Mouse (Mus musculus): ENCODE data around the gene Nop9. TPM values are rescaled to one million over a fixed set of nuclear protein-coding genes. Genes with fewer than 3 reads are reported as not detected.

The Nop9 gene
- polyA plus RNA-seq, 1 experiment from 2014 or later, result 26.2 TPM

GRCm38 (mm10) chr14:55723433-55723832, 22.1 kb upstream of the Nop9 start:
- Histone ChIP-seq H3K4me2 (ENCODE audit: low read length) (no peak overlapping the region), H3K36me3 (ENCODE audit: insufficient read depth, low read length) (peaks cover 5% of the 10 kb centered on the region; the same call in 1 of the 2 replicates), H3K9me3 (replicated peaks; ENCODE audit: low read length) (no peaks in the 10 kb centered on the region), H3K27me3 (ENCODE audit: insufficient read depth, low read length) (no peaks in the 10 kb centered on the region), H3K27ac (no peak overlapping the region), H3K4me1 (replicated peaks; ENCODE audit: insufficient read depth, low read length) (no peaks in the 10 kb centered on the region), H3K4me3 (replicated peaks; ENCODE audit: low read depth, low read length) (no peak overlapping the region), H3K9ac (ENCODE audit: low read depth, low read length) (no peak overlapping the region)
- ATAC-seq (replicated peaks; ENCODE audit: low FRiP score, low read depth) (no peak), DNase-seq (ENCODE audit: low spot score) (no peak)
- over 99% methylated on average over 7 of the region's 7 CpGs for WGBS
- no peak for TF ChIP-seq CTCF (IDR thresholded peaks at IDR 0.05; ENCODE audit: low read depth)

GRCm38 (mm10) chr14:55724411-55724871, 21.1 kb upstream of the Nop9 start:
- DNase-seq (ENCODE audit: low spot score) (no peak), ATAC-seq (replicated peaks; ENCODE audit: low FRiP score, low read depth) (no peak)
- Histone ChIP-seq H3K9ac (ENCODE audit: low read depth, low read length) (no peak overlapping the region), H3K4me1 (replicated peaks; ENCODE audit: insufficient read depth, low read length) (no peaks in the 10 kb centered on the region), H3K27ac (no peak overlapping the region), H3K4me3 (replicated peaks; ENCODE audit: low read depth, low read length) (no peak overlapping the region), H3K4me2 (ENCODE audit: low read length) (no peak overlapping the region), H3K9me3 (replicated peaks; ENCODE audit: low read length) (no peaks in the 10 kb centered on the region), H3K27me3 (ENCODE audit: insufficient read depth, low read length) (no peaks in the 10 kb centered on the region), H3K36me3 (ENCODE audit: insufficient read depth, low read length) (no peaks in the 10 kb centered on the region)
- TF ChIP-seq CTCF (IDR thresholded peaks at IDR 0.05; ENCODE audit: low read depth), result no peak
- WGBS, result 46% methylated on average over 8 of the region's 8 CpGs

GRCm38 (mm10) chr14:55726261-55726660, 19.2 kb upstream of the Nop9 start:
- Histone ChIP-seq H3K9ac (ENCODE audit: low read depth, low read length) (no peak overlapping the region), H3K4me1 (replicated peaks; ENCODE audit: insufficient read depth, low read length) (no peaks in the 10 kb centered on the region), H3K27ac (no peak overlapping the region), H3K27me3 (ENCODE audit: insufficient read depth, low read length) (no peaks in the 10 kb centered on the region), H3K4me3 (replicated peaks; ENCODE audit: low read depth, low read length) (no peak overlapping the region), H3K9me3 (replicated peaks; ENCODE audit: low read length) (no peaks in the 10 kb centered on the region), H3K4me2 (ENCODE audit: low read length) (no peak overlapping the region), H3K36me3 (ENCODE audit: insufficient read depth, low read length) (no peaks in the 10 kb centered on the region)
- ATAC-seq (replicated peaks; ENCODE audit: low FRiP score, low read depth) (no peak), DNase-seq (ENCODE audit: low spot score) (no peak)
- no peak for TF ChIP-seq CTCF (IDR thresholded peaks at IDR 0.05; ENCODE audit: low read depth)

- Histone ChIP-seq H3K36me3 (ENCODE audit: insufficient read depth, low read length) (no peaks in the 10 kb centered on the region), H3K4me2 (ENCODE audit: low read length) (no peak overlapping the region), H3K27me3 (ENCODE audit: insufficient read depth, low read length) (no peaks in the 10 kb centered on the region), H3K4me3 (replicated peaks; ENCODE audit: low read depth, low read length) (no peak overlapping the region), H3K4me1 (replicated peaks; ENCODE audit: insufficient read depth, low read length) (no peaks in the 10 kb centered on the region), H3K27ac (no peak overlapping the region), H3K9me3 (replicated peaks; ENCODE audit: low read length) (no peaks in the 10 kb centered on the region), H3K9ac (ENCODE audit: low read depth, low read length) (no peak overlapping the region)
- WGBS, result 64% methylated on average over 8 of the region's 8 CpGs
- ATAC-seq (replicated peaks; ENCODE audit: low FRiP score, low read depth) (no peak), DNase-seq (ENCODE audit: low spot score) (no peak)
- TF ChIP-seq CTCF (IDR thresholded peaks at IDR 0.05; ENCODE audit: low read depth), result no peak
These were observed 17.4 kb upstream of the Nop9 start for GRCm38 (mm10) chr14:55727889-55728685.

GRCm38 (mm10) chr14:55730116-55730515, 15.4 kb upstream of the Nop9 start:
- H3K4me2 ChIP-seq (ENCODE audit: low read length), result no peak overlapping the region

GRCm38 (mm10) chr14:55730531-55731032, 14.9 kb upstream of the Nop9 start:
- Histone ChIP-seq H3K4me1 (replicated peaks; ENCODE audit: insufficient read depth, low read length) (no peaks in the 10 kb centered on the region), H3K4me2 (ENCODE audit: low read length) (no peak overlapping the region), H3K4me3 (replicated peaks; ENCODE audit: low read depth, low read length) (no peak overlapping the region), H3K9me3 (replicated peaks; ENCODE audit: low read length) (no peaks in the 10 kb centered on the region), H3K36me3 (ENCODE audit: insufficient read depth, low read length) (no peaks in the 10 kb centered on the region), H3K9ac (ENCODE audit: low read depth, low read length) (no peak overlapping the region), H3K27me3 (ENCODE audit: insufficient read depth, low read length) (no peaks in the 10 kb centered on the region), H3K27ac (no peak overlapping the region)
- WGBS, result 86% methylated on average over 7 of the region's 7 CpGs
- ATAC-seq (replicated peaks; ENCODE audit: low FRiP score, low read depth) (no peak), DNase-seq (ENCODE audit: low spot score) (no peak)
- TF ChIP-seq CTCF (IDR thresholded peaks at IDR 0.05; ENCODE audit: low read depth), result no peak

More at GRCm38 (mm10) chr14:55730116-55730515, 15.4 kb upstream of the Nop9 start:
- no peak for DNase-seq (ENCODE audit: low spot score)
- H3K4me1 ChIP-seq (replicated peaks; ENCODE audit: insufficient read depth, low read length), result no peaks in the 10 kb centered on the region
- no peaks in the 10 kb centered on the region for H3K27me3 ChIP-seq (ENCODE audit: insufficient read depth, low read length)
- no peak overlapping the region for H3K27ac ChIP-seq
- no peak for ATAC-seq (replicated peaks; ENCODE audit: low FRiP score, low read depth)
- no peaks in the 10 kb centered on the region for H3K9me3 ChIP-seq (replicated peaks; ENCODE audit: low read length)
- H3K4me3 ChIP-seq (replicated peaks; ENCODE audit: low read depth, low read length), result no peak overlapping the region
- H3K9ac ChIP-seq (ENCODE audit: low read depth, low read length), result no peak overlapping the region
- WGBS, result 83% methylated on average over 7 of the region's 7 CpGs
- no peak for TF ChIP-seq CTCF (IDR thresholded peaks at IDR 0.05; ENCODE audit: low read depth)
- no peaks in the 10 kb centered on the region for H3K36me3 ChIP-seq (ENCODE audit: insufficient read depth, low read length)
